Mouse (Mus musculus) cortical plate, adult 2 months (tissue): ENCODE results near the gene Eno3. TPM values are rescaled to one million over a fixed set of nuclear protein-coding genes. Genes with fewer than 3 reads are reported as not detected.

Experiments
- H3K27ac ChIP-seq: fragments of 200-500 bp; 2 replicates; pipeline ENCODE4 v1.5.1; 2012; ENCODE audit warnings: low read length, control low read depth, inconsistent platforms; ENCODE audit not compliant: insufficient read depth
- H3K4me1 ChIP-seq: fragments of 200-500 bp; 2 replicates; pipeline ENCODE4 v1.6.1; 2011; ENCODE audit warnings: low read length; ENCODE audit not compliant: control insufficient read depth, insufficient read depth
- H3K4me3 ChIP-seq: fragments of 200-500 bp; 2 replicates; pipeline ENCODE4 v1.5.1; 2011; ENCODE audit warnings: mild to moderate bottlenecking, low read length, control low read depth; ENCODE audit not compliant: insufficient read depth
- CTCF ChIP-seq: fragments of 200-500 bp; IDR thresholded peaks from 2 replicates; pipeline ENCODE4 v1.5.1; 2011; ENCODE audit warnings: mild to moderate bottlenecking, control low read depth, low read length; ENCODE audit not compliant: insufficient read depth; ENCODE audit errors: extremely low read depth
- POLR2A ChIP-seq: fragments of 200-500 bp; IDR thresholded peaks from 2 replicates; pipeline ENCODE4 v1.6.1; 2011; ENCODE audit warnings: mild to moderate bottlenecking, low read length, control low read depth; ENCODE audit not compliant: insufficient read depth; ENCODE audit errors: extremely low read depth
- polyA plus RNA-seq: library from polyadenylated mRNA; depleted of rRNA; stranded (reverse); fragments of >200 nt; gene quantifications from 2 replicates; pipeline ENCODE4 v1.2.3, GENCODE M21; 2012

Gene Eno3
- polyA plus RNA-seq, 1 experiment, result 26.6 TPM

DNA sequence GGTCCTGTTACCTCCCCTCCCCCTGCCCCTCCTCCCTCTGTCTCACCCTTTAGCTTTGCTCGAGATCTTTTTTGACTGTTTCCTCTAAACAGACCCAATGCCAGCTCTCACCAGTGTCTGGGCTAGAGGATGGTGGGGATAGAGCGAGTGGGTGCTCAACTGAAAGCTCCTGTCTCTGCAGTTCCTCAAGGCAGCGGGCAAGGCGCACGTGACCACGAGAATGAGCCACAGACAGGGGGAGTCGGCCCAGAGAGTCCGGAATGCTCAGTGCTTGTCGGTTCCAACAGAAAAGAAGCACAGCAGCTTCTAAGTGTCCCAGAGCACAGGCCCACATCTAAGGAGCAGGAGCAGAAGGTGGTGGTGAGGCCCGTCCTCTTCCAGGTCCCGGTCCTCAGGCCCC, 17.5 kb downstream of the Eno3 start:
- no peaks in the 10 kb centered on the region for H3K4me1 ChIP-seq
- H3K4me3 ChIP-seq, result no peak overlapping the region
- H3K27ac ChIP-seq, result no peak overlapping the region
- TF ChIP-seq CTCF (no peak), POLR2A (no peak)

GRCm38 (mm10) chr11:70678092-70678491, 21.1 kb downstream of the Eno3 start:
- Histone ChIP-seq H3K4me1 (peaks cover 5% of the 10 kb centered on the region), H3K27ac (no peak overlapping the region), H3K4me3 (no peak overlapping the region)
- TF ChIP-seq CTCF (no peak), POLR2A (no peak)

GRCm38 (mm10) chr11:70678576-70678975, 21.6 kb downstream of the Eno3 start:
- no peak for TF ChIP-seq CTCF
- no peak for TF ChIP-seq POLR2A
- no peak overlapping the region for H3K27ac ChIP-seq
- peaks cover 5% of the 10 kb centered on the region for H3K4me1 ChIP-seq
- H3K4me3 ChIP-seq, result no peak overlapping the region

DNA sequence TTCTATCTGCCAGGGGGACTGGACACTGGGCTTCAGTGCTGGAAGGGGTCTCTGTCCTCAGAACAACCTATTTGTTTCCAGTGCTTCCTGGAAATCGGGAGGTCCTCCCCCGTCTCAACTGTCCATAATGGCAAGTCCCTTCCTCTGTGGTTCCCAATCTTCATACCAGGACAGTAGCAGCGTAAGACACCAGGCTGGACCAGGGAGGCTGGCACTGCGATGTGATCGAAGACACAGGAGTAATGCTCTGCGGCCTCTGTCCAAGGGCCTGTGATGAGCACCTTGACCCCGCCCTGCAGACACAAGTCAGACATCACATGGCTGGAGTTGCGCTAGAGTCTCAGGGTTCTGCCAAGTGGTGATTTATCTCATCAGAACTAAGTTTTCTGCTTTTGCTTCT, 22.4 kb downstream of the Eno3 start:
- no peak overlapping the region for H3K27ac ChIP-seq
- TF ChIP-seq CTCF, result no peak
- TF ChIP-seq POLR2A, result no peak
- peaks cover 5% of the 10 kb centered on the region for H3K4me1 ChIP-seq
- no peak overlapping the region for H3K4me3 ChIP-seq

- Histone ChIP-seq H3K4me3 (no peak overlapping the region), H3K27ac (no peak overlapping the region), H3K4me1 (peaks cover 5% of the 10 kb centered on the region)
- TF ChIP-seq CTCF, result no peak
- TF ChIP-seq POLR2A, result no peak
Measured at GRCm38 (mm10) chr11:70679894-70680293, 22.9 kb downstream of the Eno3 start.

DNA sequence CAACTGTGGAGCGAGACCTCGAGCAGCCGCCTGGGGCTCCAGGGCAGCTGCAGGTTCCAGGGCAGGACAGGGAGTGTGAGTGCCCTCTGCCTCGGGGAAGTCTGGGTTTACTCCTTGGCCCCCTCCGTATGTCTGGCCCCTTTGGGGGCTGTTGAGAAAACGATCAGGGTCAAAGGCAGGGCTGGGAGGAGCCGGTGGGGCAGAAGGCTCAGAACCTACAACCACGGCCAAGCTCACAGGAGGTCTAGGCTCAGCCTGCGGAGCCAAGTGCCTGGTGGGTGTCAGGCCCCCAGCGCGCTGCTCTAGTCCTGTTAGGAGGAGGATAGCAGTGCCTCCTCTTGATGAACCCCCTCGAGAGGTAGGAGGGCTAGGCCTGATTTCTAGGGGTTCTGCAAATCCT, 24.2 kb downstream of the Eno3 start:
- TF ChIP-seq CTCF (no peak), POLR2A (no peak)
- H3K4me3 ChIP-seq, result no peak overlapping the region
- peaks cover 5% of the 10 kb centered on the region for H3K4me1 ChIP-seq
- H3K27ac ChIP-seq, result no peak overlapping the region

- Histone ChIP-seq H3K4me3 (no peak overlapping the region), H3K27ac (no peak overlapping the region), H3K4me1 (peaks cover 5% of the 10 kb centered on the region)
- TF ChIP-seq CTCF, result peak; percentile 55
- TF ChIP-seq POLR2A, result no peak
Measured at GRCm38 (mm10) chr11:70681897-70682581, 25.0 kb downstream of the Eno3 start.

DNA sequence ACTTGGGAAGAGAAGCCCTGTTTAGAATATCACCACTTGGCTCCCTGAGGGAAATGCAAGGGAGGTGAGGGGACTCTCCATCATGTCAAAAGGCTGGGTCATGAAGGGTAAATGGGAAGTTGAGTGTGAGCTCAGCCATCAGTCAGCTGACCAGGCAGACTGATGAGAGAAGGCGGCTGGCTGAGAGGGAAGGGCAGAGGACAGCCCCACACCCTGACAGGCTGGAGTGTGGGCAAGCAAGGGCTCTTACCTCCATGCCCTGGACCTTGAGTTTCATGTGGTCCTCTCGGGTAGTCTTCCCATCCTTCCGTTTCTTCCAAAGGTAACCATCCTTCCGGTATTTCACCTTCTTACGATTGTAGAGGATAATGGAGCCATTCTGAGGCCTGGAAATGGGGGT, 26.6 kb downstream of the Eno3 start:
- Histone ChIP-seq H3K4me3 (no peak overlapping the region), H3K27ac (0 out of 2 replicates have a peak overlapping the region, but pooled peaks have one; percentile 25)
- peak; percentile 13; the same call in 1 of the 2 replicates for TF ChIP-seq POLR2A
- no peak for TF ChIP-seq CTCF

DNA sequence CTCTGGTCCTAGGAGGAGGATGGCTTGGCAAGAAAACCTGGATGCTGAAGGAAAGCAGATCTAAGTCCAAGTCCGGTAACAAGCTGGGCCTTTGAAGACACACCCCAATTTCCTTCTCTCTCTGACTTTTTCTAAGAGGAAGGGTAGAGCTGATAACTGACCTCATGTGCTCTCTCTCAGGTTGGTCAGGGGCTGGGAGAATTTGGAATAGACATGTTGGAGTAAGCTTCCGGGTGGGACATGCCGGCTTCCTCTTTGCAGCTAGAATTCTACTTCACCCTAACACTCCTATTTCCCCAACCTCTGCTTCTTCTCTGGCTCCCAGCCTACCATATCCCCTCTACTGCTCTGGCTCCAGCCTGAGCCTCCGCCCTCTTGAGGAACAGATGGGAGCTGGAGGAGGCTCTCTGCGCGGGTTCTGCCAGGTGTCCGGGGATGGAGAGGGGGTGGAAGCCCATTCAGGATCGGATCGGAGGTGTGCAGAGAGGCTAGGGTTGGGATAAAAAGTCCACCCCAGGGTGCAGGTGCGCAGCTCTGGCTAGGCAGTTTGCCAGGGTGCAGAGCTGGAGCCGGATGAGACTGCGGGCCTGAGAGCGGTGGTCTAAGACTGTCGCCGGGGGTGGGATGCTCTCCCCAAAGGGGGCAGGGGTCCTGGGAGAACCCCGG, 30.0 kb downstream of the Eno3 start:
- 0 out of 2 replicates have a peak, but pooled peaks have one; percentile 17 for TF ChIP-seq POLR2A
- TF ChIP-seq CTCF, result no peak
- H3K4me1 ChIP-seq, result peaks cover 8% of the 10 kb centered on the region
- peak overlapping the region; percentile 92 for H3K27ac ChIP-seq
- peak overlapping the region; percentile 87 for H3K4me3 ChIP-seq

More for the DNA sequence above, 26.6 kb downstream of the Eno3 start:
- H3K4me1 ChIP-seq, result peaks cover 8% of the 10 kb centered on the region
